Mouse (Mus musculus) spleen, adult 2 months (tissue): Measurements from ENCODE around the gene Gm8439. TPM values are rescaled to one million over a fixed set of nuclear protein-coding genes. Genes with fewer than 3 reads are reported as not detected.

Source experiments
- DNase-seq, 2 experiments: peaks; one replicate each; pipeline versions ENCODE4 v3.0.0 to v3.0.0-alpha.2; 2012 to 2021; ENCODE audit warnings: low spot score in 2 of 2, low read depth in 1 of 2
- H3K27ac ChIP-seq: fragments of 200-500 bp; 2 replicates; pipeline ENCODE4 v1.5.1; 2012; ENCODE audit warnings: low read length, inconsistent platforms; ENCODE audit not compliant: insufficient read depth
- H3K27me3 ChIP-seq: fragments of 200-500 bp; 2 replicates; pipeline ENCODE4 v1.6.1; 2012; ENCODE audit warnings: mild to moderate bottlenecking, moderate library complexity, low read length, inconsistent platforms; ENCODE audit not compliant: control insufficient read depth, insufficient read depth
- H3K36me3 ChIP-seq: fragments of 200-500 bp; 2 replicates; pipeline ENCODE4 v1.6.1; 2012; ENCODE audit warnings: mild to moderate bottlenecking, low read length, inconsistent platforms; ENCODE audit not compliant: control insufficient read depth, insufficient read depth
- H3K4me1 ChIP-seq: fragments of 200-500 bp; 2 replicates; pipeline ENCODE4 v1.6.1; 2011; ENCODE audit warnings: inconsistent platforms; ENCODE audit not compliant: control insufficient read depth, insufficient read depth, insufficient read length
- H3K4me3 ChIP-seq: fragments of 200-500 bp; 2 replicates; pipeline ENCODE4 v1.5.1; 2011; ENCODE audit warnings: mild to moderate bottlenecking, inconsistent platforms; ENCODE audit not compliant: insufficient read depth, insufficient read length; ENCODE audit errors: extremely low read depth
- CTCF ChIP-seq: fragments of 200-500 bp; IDR thresholded peaks from 2 replicates; pipeline ENCODE4 v1.5.1; 2011; ENCODE audit warnings: mild to moderate bottlenecking, inconsistent platforms; ENCODE audit not compliant: insufficient read depth, insufficient read length, insufficient replicate concordance; ENCODE audit errors: extremely low read depth
- POLR2A ChIP-seq: fragments of 200-500 bp; IDR thresholded peaks from 2 replicates; pipeline ENCODE4 v1.6.1; 2011; ENCODE audit warnings: low read depth, low read length, inconsistent platforms
- WGBS: fragments of 180-500 bp; shearing (Covaris S2); methylation state at CpG from one replicate; pipeline ENCODE4 v1.1.7; 2018; 5-methylcytosine and 5-hydroxymethylcytosine counted together
- polyA plus RNA-seq: library from polyadenylated mRNA; depleted of rRNA; stranded (reverse); fragments of >200 nt; gene quantifications from 2 replicates; pipeline ENCODE4 v1.2.3, GENCODE M21; 2012

Gm8439 gene
- polyA plus RNA-seq, 1 experiment: not detected

GRCm38 (mm10) chr4:120615528-120616081 is 27.1 kb downstream of the Gm8439 start:
- TF ChIP-seq POLR2A: no peak
- TF ChIP-seq CTCF: no peak
- Histone ChIP-seq H3K27ac (no peak overlapping the region), H3K36me3 (no peaks in the 10 kb centered on the region), H3K4me1 (no peaks in the 10 kb centered on the region), H3K27me3 (no peaks in the 10 kb centered on the region), H3K4me3 (no peak overlapping the region)
- no peak for DNase-seq
- 76% methylated on average over 10 of the region's 10 CpGs for WGBS

GRCm38 (mm10) chr4:120616199-120617025 is 27.9 kb downstream of the Gm8439 start:
- no peaks in the 10 kb centered on the region for H3K4me1 ChIP-seq
- WGBS: 90% methylated on average over 13 of the region's 13 CpGs
- H3K27ac ChIP-seq: no peak overlapping the region
- H3K36me3 ChIP-seq: no peaks in the 10 kb centered on the region
- TF ChIP-seq POLR2A: no peak
- TF ChIP-seq CTCF: no peak
- no peaks in the 10 kb centered on the region for H3K27me3 ChIP-seq
- DNase-seq: no peak
- no peak overlapping the region for H3K4me3 ChIP-seq

GRCm38 (mm10) chr4:120627728-120628127 is 39.2 kb downstream of the Gm8439 start:
- Histone ChIP-seq H3K4me1 (no peaks in the 10 kb centered on the region), H3K4me3 (no peak overlapping the region), H3K36me3 (no peaks in the 10 kb centered on the region), H3K27me3 (no peaks in the 10 kb centered on the region), H3K27ac (no peak overlapping the region)
- TF ChIP-seq POLR2A (no peak), CTCF (no peak)
- no peak for DNase-seq
- 71% methylated on average over 6 of the region's 6 CpGs for WGBS

GRCm38 (mm10) chr4:120630218-120630931 is 41.8 kb downstream of the Gm8439 start:
- Histone ChIP-seq H3K27me3 (no peaks in the 10 kb centered on the region), H3K36me3 (no peaks in the 10 kb centered on the region), H3K27ac (no peak overlapping the region), H3K4me1 (no peaks in the 10 kb centered on the region), H3K4me3 (no peak overlapping the region)
- TF ChIP-seq CTCF: no peak
- TF ChIP-seq POLR2A: no peak
- 71% methylated on average over 8 of the region's 8 CpGs for WGBS
- DNase-seq: no peak

- no peak overlapping the region for H3K4me3 ChIP-seq
- 85% methylated on average over 6 of the region's 6 CpGs for WGBS
- no peak for DNase-seq
- no peaks in the 10 kb centered on the region for H3K4me1 ChIP-seq
- no peaks in the 10 kb centered on the region for H3K36me3 ChIP-seq
- no peak for TF ChIP-seq POLR2A
- no peak for TF ChIP-seq CTCF
- no peak overlapping the region for H3K27ac ChIP-seq
- no peaks in the 10 kb centered on the region for H3K27me3 ChIP-seq
Observed at GRCm38 (mm10) chr4:120631828-120632227, 43.3 kb downstream of the Gm8439 start.

- WGBS: 66% methylated on average over 2 of the region's 2 CpGs
- Histone ChIP-seq H3K36me3 (no peaks in the 10 kb centered on the region), H3K27me3 (no peaks in the 10 kb centered on the region), H3K4me3 (no peak overlapping the region), H3K4me1 (no peaks in the 10 kb centered on the region), H3K27ac (no peak overlapping the region)
- TF ChIP-seq CTCF: no peak
- TF ChIP-seq POLR2A: no peak
- DNase-seq: no peak
Observed at GRCm38 (mm10) chr4:120635351-120635750, 46.8 kb downstream of the Gm8439 start.
